Mouse (Mus musculus): ENCODE data around the gene Arhgdig.
"Not testable (repeated sequence)": the region's sequence is repeated elsewhere in the genome, so short reads cannot be mapped to it uniquely, and the experiment has no call there.

Arhgdig gene

GRCm38 (mm10) chr17:26203321-26203811 is 4.2 kb downstream of the Arhgdig start:
- DNase-seq = peak; percentile 36 to 42

- DNase-seq = peak; percentile 26 to 41
These were observed 4.8 kb downstream of the Arhgdig start, which contains the start of gene Rgs11 for GRCm38 (mm10) chr17:26202737-26203136. Gene Rgs11 (plus strand): TSS chr17:26202951.

DNA sequence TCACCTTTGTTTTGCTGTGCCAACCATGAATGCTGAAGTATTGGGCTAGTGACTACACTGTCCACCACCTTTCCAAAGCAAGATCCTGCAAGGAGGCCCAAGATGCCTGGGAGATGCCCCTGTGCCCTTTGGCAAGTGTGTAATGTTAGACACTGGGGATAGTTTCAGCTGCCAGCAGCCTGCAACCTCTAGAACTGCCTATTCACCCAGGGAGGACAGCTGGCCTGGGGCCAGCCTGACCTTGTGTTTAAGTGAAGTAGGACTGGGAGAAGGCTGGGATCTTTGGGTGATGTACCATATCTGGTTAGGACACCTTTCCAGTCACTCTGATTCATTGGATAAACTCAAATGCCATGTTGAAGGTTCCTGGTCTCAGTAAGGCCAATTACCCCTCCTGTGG is 5.6 kb downstream of the Arhgdig start:
- DNase-seq = no peak

DNA sequence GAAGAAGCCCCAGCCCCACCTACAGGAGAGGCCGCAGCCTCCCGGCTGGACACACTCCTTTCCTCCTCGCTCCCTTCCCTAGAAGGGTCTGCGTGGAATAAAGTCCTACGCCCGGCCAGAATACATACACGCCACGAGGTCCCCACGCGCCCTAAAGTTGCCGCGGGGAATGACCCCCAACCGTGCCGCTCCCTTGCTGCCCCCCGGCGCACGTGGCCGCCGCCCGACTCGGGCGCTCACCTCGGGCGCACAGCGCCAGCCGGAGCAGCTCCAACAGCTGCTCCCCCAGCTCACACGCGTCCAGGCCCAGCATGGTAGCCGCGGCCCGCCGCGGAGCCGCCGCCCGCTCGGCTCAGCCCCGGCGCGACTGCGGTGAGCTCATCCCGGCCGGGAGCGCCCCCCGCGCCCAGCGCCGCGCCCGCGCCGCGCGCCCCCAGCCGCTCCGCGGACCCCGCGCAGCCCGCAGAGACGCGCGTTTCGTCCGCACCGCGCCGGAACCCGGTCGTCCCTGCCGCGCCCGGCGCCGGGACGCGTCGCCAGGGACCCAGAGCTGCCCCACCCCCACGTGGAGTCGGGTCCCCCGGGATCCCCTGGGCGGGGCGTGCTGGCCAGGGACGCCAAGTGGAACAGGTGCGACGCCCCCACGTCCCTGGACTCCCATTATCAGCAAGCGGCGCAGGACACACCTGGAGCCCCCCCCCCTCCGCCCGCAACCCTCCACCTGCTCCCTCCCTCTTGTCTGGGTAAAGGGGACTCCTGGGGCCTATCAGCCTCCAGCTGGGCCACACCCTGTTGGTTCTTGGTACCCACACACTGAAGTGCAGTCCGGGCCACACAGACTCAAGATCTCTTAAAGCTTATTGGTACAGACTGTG is 6.5 kb downstream of the Arhgdig start:
- DNase-seq = peak; percentile 34 to 37

DNA sequence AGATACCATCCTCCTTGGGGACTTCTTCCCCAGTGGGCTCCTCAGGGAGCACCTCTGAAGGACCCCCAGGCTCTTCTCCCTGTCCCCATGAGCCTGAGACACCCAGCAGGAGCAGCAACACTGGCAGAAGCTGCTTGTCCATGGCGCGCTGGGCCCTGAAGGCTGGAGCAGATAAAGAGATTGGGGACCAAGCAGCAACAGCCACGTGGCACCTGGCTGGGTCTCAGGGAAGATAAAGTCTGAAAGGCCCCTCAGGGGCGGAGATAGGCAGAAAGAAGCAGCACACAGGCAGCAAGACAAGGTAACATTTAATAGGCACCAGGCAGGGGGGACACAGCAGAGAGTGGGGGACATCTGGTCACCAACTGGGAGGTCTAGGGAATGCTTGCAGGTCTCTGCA is 8.7 kb downstream of the Arhgdig start, which contains the start of gene Pdia2:
TSS of gene Pdia2 (minus strand) at position 196 of the 400 bp plus-strand sequence.
- no peak for DNase-seq

DNA sequence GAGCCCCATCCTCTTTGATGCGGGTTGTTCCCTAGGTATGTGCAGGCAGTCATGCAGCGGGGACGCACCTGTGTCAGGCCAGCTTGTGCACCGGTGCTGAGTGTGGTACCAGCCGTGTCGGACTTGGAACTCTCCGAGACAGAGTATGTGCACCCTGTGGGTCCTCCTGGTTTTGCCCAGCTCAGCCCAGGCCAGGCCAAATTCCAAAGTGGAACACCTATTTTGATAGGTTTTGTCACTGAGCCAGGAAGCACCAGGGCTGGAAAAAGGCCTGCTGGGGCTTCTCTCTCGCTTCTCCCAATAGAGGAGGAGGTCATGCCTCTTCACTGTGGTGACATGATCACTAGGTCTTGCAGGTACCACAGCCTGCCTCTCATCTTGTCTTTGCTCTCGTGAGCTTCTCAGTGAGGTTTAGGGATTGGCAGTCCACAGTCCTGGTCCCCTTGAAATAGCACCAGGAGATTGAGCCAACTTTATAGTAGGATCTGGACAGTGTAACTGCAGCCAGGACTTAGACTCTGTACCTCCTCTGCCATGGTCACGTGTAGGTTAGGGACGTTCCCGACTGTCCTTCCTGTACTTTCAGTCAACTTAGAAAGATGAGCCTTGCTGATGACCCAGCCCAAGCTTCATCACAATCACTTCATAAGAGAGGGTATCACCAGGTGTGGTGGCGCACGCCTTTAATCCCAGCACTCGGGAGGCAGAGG is 14.9 kb downstream of the Arhgdig start:
- no peak for DNase-seq

GRCm38 (mm10) chr17:26191486-26191885 is 16.1 kb downstream of the Arhgdig start:
- not testable (repeated sequence) for DNase-seq

DNA sequence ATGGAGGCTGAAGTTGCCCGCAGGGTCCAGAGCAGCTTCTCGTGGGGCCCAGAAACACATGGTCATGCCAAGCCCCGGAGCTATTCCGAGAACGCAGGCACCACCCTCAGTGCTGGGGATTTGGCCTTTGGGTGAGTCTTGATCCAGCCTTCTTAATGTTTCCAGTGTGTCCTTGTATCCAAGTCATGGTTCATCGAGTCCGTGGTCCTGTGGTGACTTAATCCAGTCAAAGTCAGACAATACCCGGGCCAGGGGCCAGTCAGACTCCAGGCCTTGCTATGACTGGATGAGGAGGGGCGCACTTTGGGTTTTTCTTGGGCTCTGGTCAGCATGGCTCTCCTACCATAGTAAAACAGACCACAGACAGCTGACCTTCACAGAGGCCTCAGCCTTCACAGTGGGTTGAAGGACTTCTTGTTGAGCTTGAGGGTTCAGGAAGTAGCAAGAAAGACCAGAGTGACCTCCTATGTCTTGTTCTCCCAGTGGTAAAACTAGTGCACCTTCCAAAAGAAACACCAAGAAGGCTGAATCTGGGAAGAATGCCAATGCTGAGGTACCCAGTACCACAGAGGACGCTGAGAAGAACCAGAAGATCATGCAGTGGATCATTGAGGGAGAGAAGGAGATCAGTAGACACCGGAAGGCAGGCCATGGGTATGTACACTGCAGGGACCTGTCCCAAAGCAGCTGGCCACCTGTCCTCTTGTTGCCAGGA is 19.3 kb downstream of the Arhgdig start:
- no peak for DNase-seq

- peak; percentile 65 to 71 for DNase-seq
These were observed 20.0 kb downstream of the Arhgdig start for GRCm38 (mm10) chr17:26187592-26187991.

DNA sequence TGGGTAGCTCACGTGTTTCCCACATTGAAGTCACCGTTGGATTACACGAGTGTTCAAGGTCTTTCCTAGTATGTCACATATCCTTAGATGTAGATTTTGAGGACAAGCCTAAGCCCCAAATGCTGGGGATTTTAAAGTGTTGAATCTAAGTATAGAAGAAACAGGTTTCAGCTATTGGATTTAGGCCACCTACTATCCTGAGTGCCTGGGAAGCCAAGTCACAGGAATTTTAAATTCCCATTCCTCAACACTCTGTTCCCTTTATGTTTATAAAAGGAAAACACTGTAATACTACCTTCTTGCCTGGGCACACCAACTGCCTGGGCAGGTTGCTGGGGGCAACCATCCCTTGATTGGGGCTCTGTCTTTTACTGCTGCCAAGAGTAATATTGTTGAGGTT is 26.4 kb downstream of the Arhgdig start:
- DNase-seq = no peak

- DNase-seq = no peak
These were observed 29.0 kb downstream of the Arhgdig start for GRCm38 (mm10) chr17:26178611-26179010.

GRCm38 (mm10) chr17:26175248-26175647 is 32.3 kb downstream of the Arhgdig start:
- DNase-seq = not testable (repeated sequence)

DNA sequence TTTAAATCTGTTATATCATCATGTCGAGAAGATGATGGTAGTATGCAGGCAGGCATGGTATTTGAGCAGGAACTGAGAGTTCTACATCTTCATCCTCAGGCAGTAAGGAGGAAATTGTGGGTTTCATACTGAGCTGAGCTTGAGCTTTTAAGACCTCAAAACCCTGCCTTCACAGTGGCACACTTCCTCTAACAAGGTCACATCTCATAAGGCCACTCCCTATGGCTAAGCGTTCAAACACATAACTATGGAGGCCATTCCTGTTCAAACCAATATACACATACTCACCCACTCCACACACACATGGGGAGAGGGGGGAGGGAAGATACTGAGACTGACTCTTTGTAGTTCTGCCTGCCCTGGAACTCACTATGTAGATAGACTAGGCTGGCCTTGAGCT is 39.5 kb downstream of the Arhgdig start:
- DNase-seq = no peak

- no peak for DNase-seq
These were observed 44.9 kb downstream of the Arhgdig start for GRCm38 (mm10) chr17:26162736-26163135.

DNA sequence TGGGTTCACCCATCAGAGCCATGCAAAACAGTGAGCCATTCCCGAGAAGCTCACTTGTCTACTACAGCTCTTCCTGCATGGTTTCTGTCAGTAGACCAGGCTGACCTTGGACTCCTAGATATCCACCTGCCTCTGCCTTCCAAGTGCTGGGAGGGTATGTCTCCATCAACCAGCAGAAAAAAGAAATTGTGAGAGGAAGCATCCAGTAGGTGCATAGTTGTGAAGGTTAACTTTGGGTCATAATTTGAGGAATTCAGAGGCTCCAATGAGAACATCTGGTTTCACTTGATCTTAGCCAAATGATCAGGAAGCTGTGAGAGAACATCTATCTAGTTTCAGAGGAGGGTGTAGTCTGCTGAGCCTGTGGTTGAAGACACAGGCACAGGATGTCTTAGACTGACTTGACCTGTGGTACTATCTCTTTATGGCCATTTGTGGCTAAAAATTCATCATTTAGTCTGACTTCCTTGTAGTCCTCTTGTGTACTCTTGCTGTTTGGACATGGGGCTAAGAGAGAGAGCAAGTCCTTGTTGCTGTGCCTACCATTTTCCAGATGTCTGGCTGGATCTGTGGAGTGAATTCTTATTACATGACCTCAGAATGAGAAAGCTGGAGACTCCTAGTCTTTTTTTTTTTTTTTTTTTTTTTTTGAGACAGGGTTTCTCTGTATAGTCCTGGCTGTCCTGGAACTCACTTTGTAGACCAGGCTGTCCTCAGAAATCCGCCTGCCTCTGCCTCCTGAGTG is 55.5 kb downstream of the Arhgdig start:
- no peak for DNase-seq
